Mouse (Mus musculus) monocyte, adult 5-6 weeks (primary cell): ENCODE results near the gene Nup62. TPM values are rescaled to one million over a fixed set of nuclear protein-coding genes. Genes with fewer than 3 reads are reported as not detected.
A peak's percentile ranks its signal among the peaks of the same experiment; 100 is the strongest.

Experiments
- ATAC-seq: fragments of 153-309, 156-312 bp; replicated peaks from 2 replicates; pipeline ENCODE4 v1.8.0; 2017; ENCODE audit warnings: mild to moderate bottlenecking; ENCODE audit not compliant: low TSS enrichment, insufficient number of reproducible peaks, severe bottlenecking, poor library complexity, low FRiP score
- total RNA-seq: library from RNA; stranded (forward); fragments of 200-1000, 200-491, 200-594 nt; gene quantifications from 3 replicates; pipeline ENCODE4 v1.2.3, GENCODE M21; 2017

The Nup62 gene
- 34.3 to 35.3 TPM (median 35.2 TPM) in 3 replicates for total RNA-seq

DNA sequence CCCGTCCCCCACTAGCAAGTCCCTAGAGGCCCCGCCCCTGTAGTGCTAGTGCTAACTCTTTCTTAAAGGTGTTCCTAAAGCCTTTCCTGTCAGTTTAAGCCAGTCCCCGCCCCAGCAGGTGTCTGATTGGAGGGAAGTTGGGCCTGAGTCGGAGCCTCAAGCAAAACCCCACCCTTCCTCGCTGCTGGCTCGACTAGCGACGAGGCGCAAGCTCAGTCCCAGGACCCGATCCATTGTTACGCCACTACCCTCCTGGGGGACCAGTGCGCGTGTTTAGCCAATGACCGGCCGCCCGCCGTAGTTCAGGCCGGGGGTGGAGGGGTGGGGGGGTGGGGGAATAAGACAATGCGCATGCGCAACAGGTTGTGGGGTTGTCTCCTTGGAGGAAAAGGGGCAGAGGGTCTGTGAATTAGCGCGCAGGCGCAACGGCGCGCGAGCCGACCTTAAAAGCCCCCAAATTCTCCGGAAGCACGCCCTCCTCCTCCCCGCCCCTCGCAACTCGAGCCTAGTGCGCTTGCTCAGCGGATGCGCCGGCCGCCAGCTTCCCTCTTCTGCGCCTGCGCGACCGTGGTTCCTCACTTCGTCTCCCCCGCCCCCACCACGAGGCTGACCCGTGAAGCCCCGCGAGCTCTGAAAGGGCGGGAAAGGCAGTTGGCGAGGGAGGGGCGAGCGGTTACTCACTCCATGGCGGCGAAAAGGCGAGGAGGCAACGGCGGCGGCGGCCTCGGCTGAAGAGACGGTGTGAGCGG is at the start of gene Nup62, which contains the start of gene Il4i1:
Nup62 (plus strand) TSS at position 368 of the 749 bp plus-strand sequence.
Il4i1 (plus strand) TSS at position 667 of the 749 bp plus-strand sequence.
- peak; percentile 95 for ATAC-seq

DNA sequence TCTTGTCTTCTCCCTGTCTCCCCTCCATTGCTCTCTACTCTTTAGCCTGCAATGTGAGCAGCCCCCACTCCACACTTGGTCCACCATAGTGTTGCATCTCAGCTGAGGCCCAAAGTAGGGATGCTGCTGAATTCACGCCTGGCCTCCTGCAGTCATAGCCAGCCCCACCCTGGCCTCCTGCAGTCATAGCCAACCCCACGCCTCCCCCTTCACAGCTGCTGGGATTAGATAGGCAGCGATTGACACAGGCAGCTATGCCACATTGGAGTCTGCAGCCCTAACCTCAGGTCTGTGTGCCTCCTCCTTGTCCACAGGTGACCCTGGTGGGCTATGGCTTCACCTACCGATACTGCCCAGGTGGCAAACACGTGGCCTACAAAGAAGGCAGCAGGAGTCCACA is 47.8 kb upstream of the Nup62 start:
- ATAC-seq = no peak

DNA sequence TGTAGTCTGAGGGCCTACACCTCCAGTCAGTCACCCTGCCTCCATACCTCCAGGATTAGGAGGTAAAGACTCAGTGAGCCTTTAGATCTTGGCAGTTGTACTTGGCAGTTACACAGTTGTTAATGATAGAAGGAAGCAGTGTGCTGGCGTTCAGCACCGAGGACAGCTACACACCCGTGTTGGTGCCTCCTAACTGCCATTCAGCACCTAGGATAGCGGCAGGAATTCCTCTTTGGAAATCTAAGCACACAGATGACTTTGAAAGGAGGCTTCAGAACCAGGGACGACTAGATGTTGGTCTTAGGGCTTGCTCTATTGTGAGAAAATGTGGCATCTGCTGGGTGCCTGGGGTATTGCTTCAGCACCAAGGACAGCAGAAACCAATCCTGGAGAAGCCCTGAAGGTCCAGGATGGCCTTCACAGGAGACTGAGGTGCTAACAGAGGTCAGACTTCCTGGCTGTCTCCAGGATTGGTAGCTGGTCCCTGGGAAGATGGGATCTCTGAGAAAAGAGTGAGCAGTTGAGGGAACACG is 45.8 kb upstream of the Nup62 start:
- no peak for ATAC-seq

DNA sequence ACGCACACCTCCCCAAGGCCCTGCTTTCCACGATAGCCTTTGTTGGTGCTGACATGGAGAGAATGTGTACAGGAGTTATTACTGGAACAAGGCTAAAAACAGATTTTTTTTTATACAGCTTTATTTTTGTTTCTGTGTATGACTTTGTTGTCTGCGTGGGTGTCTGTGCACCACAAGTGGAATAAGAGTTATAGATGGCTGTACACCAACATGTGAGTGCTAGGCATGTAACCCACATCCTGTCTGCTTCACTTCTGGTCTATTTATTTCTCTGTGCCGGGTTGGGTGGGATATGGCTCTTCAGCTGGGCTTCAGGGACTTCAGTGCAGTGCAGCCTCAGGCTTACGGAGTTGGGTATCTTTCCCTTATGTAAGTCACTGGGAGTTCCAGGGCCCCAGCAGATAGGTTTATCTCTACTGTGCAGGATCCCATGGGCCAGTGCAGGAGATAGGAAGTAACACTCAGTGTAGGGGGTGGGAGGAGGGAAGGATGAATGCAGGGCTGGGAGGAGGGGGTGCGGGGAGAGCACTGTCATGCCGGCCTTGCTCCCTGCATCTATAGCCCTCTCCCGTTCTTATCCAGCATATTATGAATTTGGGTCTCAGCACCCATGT is 43.2 kb upstream of the Nup62 start:
- no peak for ATAC-seq

DNA sequence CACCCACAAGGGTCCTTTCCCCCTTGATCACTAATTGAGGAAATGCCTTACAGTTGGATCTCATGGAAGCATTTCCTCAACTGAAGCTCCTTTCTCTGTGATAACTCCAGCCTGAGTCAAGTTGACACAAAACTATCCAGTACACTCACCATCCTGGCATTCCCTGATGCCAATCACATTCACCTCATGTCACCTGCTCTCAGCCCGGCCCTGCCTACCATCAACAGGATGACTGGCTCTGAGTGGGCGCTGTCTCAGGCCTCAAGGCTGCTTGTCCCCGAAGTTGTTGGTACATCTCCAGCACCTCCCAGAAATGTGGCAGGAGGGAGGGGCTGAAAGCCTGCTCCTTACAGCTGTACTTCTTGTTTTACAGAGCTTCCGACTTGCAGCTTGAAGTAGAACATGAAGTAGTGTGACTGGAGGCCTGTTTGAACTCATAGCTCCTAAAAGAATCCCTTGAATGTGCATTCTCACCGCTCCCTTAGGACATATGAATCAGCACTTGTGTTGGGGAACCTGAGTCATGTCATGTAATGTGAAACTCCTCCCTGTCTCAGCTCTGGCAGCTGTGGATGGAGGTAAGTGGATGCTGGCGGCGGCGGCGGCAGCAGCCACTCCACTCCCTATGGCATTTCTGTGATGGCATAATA is 38.9 kb upstream of the Nup62 start:
- ATAC-seq = no peak

DNA sequence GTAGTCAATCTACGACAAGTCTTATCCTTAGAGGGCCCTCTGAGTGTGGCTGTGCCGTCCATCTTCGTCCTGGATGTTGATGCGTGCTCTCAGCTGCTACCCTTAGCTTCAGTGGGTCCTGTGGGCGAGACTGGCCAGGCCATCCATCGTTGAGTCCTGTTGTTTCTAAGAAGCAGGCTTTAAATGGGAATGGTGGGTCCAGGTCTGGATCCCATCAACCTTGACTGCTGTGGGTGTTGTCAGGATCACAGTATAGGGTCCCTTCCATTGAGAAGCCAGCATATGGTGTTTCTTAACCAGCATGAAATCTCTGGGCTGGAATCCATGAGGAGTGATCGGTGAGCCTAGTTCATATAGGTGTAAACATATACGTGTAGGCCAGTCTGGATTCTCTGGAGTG is 35.8 kb upstream of the Nup62 start:
- ATAC-seq = no peak

DNA sequence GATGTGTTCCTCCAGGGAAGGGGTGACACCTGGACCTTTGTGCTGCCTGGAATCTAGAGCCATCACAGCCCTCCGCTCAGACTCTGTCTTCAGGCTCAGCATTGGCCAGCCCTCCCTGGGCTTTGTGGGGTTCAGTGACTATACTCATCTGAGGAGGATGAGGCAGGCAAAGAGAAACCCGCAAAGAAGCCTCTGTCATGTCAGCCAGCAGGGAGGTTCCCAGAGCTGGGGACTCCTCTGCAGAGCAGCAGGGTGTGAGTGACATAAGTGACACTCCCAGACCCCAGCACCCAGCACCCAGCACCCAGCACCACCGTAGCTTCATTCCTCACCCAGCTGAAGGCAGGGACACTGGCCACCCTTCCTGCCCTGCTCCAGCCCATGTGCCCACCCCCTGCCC is 26.4 kb upstream of the Nup62 start:
- ATAC-seq = no peak

DNA sequence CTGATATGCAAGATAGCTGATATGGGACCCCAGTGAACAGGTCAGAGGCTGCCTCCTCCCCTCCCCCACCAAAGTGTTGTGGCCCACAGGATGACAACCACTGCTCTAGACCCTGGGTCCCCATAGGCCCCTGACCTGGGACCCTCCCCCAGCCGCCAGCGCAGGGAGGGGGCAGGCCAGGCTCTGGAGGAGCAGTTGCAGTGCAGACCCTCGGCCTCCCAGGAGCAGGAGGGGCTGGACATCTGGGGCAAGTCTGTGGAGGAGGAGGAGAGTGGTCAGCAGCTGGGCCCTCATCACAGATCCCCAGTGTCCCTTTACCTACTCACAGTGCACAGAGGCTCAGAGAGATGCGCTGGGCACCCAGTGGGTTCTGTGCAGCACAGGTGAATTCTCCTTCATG is 25.8 kb upstream of the Nup62 start:
- no peak for ATAC-seq

DNA sequence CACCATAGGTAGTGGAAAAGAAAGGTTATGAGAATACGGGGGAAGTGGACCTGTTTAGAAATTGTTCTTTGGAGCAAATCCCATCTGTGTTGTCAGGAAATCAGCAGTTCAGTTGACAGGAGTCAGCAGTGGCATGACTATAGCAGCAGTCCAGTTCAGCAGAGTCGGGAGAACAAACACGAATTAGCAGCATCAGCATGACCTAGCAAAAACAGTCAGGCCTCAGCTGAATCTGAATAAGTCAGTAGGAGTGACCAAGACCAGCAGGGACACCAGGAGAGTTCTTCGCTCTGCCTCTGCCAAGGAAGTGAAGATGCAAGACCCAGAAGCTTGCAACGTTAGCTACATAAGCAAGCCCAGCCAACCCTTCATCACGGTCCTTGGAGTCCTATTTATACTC is 23.1 kb upstream of the Nup62 start:
- ATAC-seq = no peak

DNA sequence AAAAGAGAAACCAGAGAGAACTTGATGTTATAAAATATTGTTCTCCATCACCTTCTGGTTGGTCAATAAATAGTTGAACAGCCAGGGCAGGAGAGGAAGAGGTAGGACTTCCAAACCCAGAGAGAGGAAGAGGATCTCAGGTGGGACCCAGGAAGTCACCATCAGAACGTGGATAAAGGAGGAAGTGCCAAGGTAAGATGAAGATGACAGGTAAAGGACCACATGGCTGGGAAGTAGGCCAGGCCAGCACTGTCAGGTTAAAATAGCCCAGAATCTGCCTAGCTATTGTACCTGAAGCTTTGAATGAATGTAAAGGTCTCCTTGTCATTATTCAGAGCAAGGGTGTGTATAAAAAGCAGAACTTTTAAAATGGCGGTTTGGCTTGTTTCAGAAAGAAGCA is 7.0 kb upstream of the Nup62 start:
- ATAC-seq = no peak

DNA sequence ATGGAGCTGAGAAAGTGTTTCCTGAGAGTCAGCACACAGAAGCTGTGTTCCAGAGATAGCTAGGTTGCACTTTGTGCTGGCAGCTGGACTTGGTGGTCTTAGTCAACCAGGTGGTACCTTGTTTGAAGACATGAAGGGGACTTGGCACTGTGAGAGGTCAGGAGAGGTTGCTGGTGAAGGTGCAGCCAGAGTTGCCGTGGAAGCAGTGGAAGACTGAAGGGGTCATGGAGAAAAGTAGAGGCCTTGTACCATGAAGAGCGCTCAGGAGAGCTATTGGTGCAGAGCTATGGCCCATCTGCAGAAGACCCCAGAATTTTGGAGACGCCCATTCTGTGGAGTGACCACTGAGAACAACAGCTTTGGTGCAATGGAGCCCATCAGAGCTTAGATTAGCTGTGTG is 6.4 kb upstream of the Nup62 start:
- no peak for ATAC-seq

DNA sequence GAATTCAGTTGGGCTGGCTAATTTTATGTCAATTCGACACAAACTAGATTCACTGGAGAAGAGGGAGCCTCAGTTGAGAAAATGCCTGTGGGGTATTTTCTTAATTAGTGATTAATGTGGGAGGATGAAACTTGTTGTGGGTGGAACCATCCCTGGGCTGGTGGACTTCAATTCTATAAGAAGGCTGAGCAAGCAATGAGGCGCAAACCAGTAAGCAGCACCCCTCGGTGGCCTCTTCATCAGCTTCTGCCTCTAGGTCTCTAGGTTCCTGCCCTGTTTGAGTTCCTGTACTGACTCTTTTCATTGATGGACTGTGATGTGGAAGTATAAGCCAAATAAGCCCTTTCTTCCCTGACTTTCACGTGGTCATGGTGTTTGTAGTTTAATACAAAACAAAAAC is 5.5 kb upstream of the Nup62 start:
- no peak for ATAC-seq

DNA sequence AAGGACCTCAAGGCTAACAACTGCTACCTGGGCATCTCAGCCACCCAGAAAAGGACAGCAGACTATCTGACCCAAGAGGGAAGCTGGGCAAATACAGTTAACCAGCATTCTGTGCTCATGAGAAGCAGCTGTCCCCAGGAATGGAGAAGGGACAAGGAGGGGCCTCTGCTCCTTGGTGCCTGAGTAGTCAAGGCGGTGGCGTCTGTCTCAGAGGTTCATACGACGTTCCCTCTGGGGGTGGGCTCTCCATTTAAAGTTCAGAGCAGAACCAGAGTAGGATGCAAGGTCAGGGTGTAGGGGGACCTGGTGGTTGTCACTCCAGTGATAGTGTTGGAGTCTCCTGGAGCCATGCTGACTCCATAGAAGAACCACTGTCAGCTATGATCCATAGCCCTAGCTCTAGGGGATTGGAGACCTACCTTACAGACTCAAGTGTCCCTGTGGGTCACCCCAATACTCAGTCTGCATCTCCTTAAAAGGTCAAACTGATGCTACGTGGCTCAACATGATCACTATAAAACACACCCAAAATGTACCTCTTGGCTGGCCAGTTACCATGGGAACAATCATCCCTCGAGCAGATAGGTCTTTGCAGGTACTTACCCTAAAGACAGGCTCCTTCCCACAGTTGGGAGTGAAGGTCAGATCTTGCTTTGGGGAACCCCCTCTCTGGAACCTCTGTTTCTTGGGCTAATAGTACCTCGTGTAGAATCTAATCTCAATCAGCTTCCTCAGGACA is 4.9 kb upstream of the Nup62 start:
- no peak for ATAC-seq

DNA sequence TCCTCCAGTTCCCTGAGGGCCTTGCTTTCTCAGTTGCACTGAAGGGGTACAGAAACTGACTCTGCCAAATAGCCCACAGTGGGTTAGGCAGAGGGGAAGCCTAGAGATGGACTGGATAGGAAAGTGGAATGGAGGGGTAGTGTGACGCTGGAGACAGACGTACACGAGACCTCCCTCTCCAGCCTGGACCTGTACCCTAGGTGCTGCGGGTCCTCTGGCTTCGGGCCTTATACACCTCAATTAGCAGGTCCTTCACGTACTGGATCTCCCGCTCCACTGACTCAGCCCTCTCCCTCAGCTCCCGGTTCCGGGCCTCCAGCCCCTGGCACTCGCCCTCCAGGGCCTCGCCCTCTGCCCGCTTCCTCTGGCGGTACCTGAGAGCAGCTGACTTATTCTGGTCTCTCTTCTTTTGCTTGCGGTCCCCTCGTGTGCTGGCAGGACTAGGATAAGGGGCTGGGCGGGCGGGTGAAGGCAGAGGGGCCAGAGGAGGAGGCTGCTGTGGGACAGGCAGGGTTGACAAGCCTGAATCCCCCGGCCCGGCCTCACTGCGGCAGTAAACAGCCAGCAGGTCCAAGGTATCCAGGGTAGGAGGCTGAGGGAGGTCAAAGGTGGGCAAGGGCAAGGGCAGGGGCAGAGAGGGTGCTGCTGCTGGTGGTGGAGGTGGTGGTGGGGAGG is 3.1 kb upstream of the Nup62 start:
- ATAC-seq = no peak

DNA sequence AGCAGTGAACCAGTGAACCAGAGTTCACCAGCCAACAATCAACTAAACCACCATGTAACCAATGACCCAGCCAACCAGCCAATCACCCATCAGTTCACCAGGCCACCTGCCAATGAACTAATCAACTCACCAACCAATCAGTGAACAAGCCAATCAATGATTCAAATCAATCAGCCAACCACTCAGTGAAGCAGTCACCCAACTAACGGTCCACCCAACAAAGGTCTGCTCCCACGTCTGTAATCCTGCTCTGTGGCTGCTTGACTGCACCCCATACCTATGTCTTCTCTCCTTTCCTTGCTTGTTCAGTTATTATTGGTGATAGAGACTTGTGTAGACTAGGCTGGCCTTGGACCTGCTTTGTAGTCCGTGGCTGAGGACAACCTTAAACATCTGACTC is 1.9 kb upstream of the Nup62 start:
- ATAC-seq = no peak

DNA sequence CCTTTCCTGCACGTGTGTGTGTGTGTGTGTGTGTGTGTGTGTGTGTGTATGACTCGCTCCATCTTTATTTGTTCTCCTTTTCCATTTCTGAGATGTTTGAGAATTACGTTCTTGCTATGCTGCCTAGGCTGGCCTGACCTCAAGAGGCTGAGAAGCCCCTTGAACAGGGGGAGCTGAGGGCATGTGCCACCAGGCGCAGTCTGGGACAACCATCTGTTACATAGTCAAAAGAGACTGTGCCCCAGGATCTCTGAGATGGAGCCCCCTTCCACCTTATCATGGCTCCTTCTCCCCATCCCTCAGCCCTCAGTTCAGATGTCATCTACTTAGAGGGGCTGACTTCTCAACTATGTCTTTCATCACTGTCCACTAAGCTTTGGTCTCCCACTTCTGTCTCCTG is 1.5 kb upstream of the Nup62 start:
- ATAC-seq = no peak

DNA sequence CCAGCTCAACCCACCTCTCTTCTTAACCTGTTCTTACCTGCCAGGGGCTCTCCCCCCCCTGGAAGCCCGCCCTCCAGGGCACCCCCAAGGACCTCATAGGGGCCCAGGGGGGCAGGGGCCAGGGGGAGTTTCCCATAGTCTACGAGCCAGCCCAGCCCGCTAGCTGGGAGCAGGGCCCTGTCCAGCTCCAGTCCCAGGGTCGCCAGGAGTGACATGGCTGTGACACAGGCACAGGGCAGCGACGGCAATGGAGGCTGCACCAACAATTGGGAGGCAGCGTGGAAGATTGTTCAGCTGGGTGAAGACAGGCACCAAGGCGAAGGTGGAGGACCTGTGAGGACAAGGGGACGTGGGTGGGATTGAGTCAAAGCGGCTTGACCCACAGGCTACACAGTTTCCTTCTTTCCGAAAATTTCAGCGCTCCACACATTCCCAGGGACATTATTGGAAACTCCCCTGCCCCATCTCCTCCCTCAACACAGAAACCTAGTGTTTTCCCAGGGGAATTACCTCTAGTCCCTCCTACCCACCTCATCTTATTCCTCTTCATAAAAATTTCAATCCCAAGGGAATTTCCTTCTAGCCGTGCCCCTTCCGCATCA is 835 bp upstream of the Nup62 start:
- ATAC-seq = no peak

DNA sequence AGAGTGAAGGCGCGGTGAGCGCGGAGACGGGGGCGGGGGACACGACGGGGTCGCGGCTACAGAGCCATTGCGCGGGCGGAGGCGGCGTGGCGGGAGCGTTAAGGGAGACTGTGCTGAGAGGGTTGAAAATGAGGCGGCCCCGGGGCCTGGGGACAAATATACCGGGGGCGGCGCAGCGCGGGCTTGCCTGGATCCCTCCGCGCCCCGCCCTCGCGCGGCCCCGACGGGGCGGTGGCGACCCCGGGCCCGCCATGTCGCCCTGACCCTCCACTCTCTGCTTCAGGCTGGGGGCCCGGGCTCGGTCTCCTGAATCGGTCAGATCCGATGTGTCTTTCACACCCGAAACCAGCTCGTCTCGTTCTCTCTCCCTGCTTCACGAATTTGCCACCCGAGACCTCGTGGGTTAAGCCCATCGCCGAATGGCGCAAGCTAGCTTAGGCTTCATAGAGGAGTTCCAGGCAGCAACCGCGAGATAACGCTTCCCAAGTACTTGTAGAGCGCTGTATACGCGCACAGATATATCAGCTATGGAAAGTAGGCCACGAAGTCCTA is 658 bp downstream of the Nup62 start, which contains the start of gene Atf5:
Atf5 (minus strand) TSS at position 189 of the 552 bp plus-strand sequence.
- ATAC-seq = no peak
